In the genomic region with DNA sequence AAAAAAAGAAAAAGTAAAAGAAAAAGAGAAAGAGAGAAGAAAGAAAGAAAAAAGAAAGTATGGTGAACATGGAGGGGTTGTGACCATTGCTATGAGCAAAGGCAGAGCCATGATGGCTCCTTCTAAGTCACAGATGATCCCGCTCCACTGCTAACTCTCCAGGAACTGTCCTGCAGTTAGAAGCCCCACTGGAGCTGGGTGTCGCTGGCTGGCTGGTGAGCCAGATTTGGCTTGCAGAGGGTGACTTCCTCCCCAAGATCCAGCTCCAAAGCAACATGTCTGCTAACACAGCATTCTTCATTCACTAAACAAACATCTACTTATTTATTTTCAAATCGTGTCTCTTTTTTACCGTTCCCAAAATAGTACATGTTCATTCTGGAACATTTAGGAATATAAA, we compare ENCODE assay signal across 25 mouse cellular contexts.
"Had no signal": no experiment of that assay in that cellular context is flagged by ENCODE, and none has a peak within 500 bp of the region (broad histone marks: within the 10 kb centered on the region; RNA-seq: fewer than 3 reads in every experiment).

No protein-coding gene starts in this region.

- H3K36me3 ChIP-seq: forebrain, embryonic 15.5 days; heart, embryonic 13.5 days; heart, embryonic 15.5 days; hindbrain, embryonic 13.5 days; hindbrain, embryonic 15.5 days; kidney, embryonic 15.5 days had no signal

- H3K27ac ChIP-seq: forebrain, embryonic 15.5 days; heart, adult 2 months; heart, embryonic 13.5 days; heart, embryonic 15.5 days; hindbrain, embryonic 13.5 days; hindbrain, embryonic 15.5 days; hindbrain, postnatal 0 days; kidney, embryonic 15.5 days; kidney, postnatal 0 days had no signal

- H3K9me3 ChIP-seq: forebrain, embryonic 15.5 days; heart, embryonic 13.5 days; heart, embryonic 15.5 days; hindbrain, embryonic 13.5 days; hindbrain, embryonic 15.5 days; kidney, embryonic 15.5 days had no signal

- DNase-seq: forebrain, postnatal 0 days; gastrocnemius, postnatal 14 days; gastrocnemius, postnatal 36 days; heart, adult 11 months; heart, adult 2 months; heart, postnatal 14 days; heart, postnatal 36 days; kidney, adult 11 months; kidney, adult 2 months; kidney, adult 9 months; kidney, postnatal 14 days; kidney, postnatal 36 days; layer of hippocampus, adult 9-11 months; layer of hippocampus, postnatal 36 days; left cerebral cortex, postnatal 4 days had no signal

- H3K4me3 ChIP-seq: forebrain, embryonic 15.5 days; heart, adult 2 months; heart, embryonic 13.5 days; heart, embryonic 15.5 days; hindbrain, embryonic 13.5 days; hindbrain, embryonic 15.5 days; kidney, embryonic 15.5 days had no signal

- ATAC-seq: forebrain, embryonic 15.5 days; forebrain, postnatal 0 days; hindbrain, postnatal 0 days; intestine, embryonic 16.5 days had no signal

- H3K4me2 ChIP-seq: forebrain, embryonic 15.5 days; heart, embryonic 11.5 days; heart, embryonic 13.5 days; heart, embryonic 15.5 days; hindbrain, embryonic 13.5 days; hindbrain, embryonic 15.5 days; kidney, embryonic 15.5 days had no signal

- H3K9ac ChIP-seq: forebrain, embryonic 15.5 days; forebrain, postnatal 0 days; heart, embryonic 13.5 days; heart, embryonic 15.5 days; hindbrain, embryonic 13.5 days; hindbrain, embryonic 15.5 days; kidney, embryonic 15.5 days had no signal
